Mouse (Mus musculus) neural tube, embryonic 12.5 days (tissue): ENCODE data around the gene Pard3b. TPM values are rescaled to one million over a fixed set of nuclear protein-coding genes. Genes with fewer than 3 reads are reported as not detected.

ENCODE experiments used
- ATAC-seq: fragments of 200-750 bp; cut with Nextera tagmentation; 2 replicates; pipeline ENCODE4 v1.8.0; 2017; ENCODE audit warnings: low read depth, mild to moderate bottlenecking, moderate TSS enrichment, moderate library complexity; ENCODE audit not compliant: low FRiP score
- H3K27ac ChIP-seq: fragments of 300-500 bp; sonication (generic); 2 replicates; pipeline ENCODE4 v1.5.1; 2016
- H3K27me3 ChIP-seq: fragments of 300-500 bp; sonication (generic); replicated peaks from 2 replicates; pipeline ENCODE4 v1.6.1; 2016; ENCODE audit warnings: mild to moderate bottlenecking
- H3K36me3 ChIP-seq: fragments of 300-500 bp; sonication (generic); 2 replicates; pipeline ENCODE4 v1.6.1; 2016; ENCODE audit warnings: mild to moderate bottlenecking
- H3K4me1 ChIP-seq: fragments of 300-500 bp; sonication (generic); 2 replicates; pipeline ENCODE4 v1.6.1; 2016
- H3K4me2 ChIP-seq: fragments of 300-500 bp; sonication (generic); replicated peaks from 2 replicates; pipeline ENCODE4 v1.6.1; 2016; ENCODE audit warnings: mild to moderate bottlenecking
- H3K4me3 ChIP-seq: fragments of 300-500 bp; sonication (generic); 2 replicates; pipeline ENCODE4 v1.5.1; 2016
- H3K9ac ChIP-seq: fragments of 300-500 bp; sonication (generic); 2 replicates; pipeline ENCODE4 v1.6.1; 2016; ENCODE audit warnings: mild to moderate bottlenecking
- H3K9me3 ChIP-seq: fragments of 300-500 bp; sonication (generic); 2 replicates; pipeline ENCODE4 v1.6.1; 2016; ENCODE audit warnings: mild to moderate bottlenecking
- WGBS: fragments of 180-500 bp; shearing (Covaris S2); methylation state at CpG from one replicate; pipeline ENCODE4 v1.1.7; 2016; 5-methylcytosine and 5-hydroxymethylcytosine counted together
- polyA plus RNA-seq: library from polyadenylated mRNA; unstranded; fragments of >200 nt; fragmentation: Nextera tagmentation; extraction: Ambion mirVana; gene quantifications from 2 replicates; pipeline ENCODE4 v1.2.1, GENCODE M21; 2016

The Pard3b gene
- polyA plus RNA-seq, 1 experiment from 2014 or later: 19.1 TPM

GRCm38 (mm10) chr1:62555838-62556237 is 917.2 kb downstream of the Pard3b start:
- no peak overlapping the region for H3K9ac ChIP-seq
- H3K9me3 ChIP-seq: peaks cover 4% of the 10 kb centered on the region; the same call in 1 of the 2 replicates
- no peaks in the 10 kb centered on the region for H3K27me3 ChIP-seq
- no peaks in the 10 kb centered on the region for H3K4me1 ChIP-seq
- H3K4me3 ChIP-seq: no peak overlapping the region
- H3K4me2 ChIP-seq: no peak overlapping the region
- H3K36me3 ChIP-seq: no peaks in the 10 kb centered on the region
- WGBS: 17% methylated on average over 1 of the region's 1 CpGs
- no peak for ATAC-seq
- H3K27ac ChIP-seq: no peak overlapping the region

- Histone ChIP-seq H3K27me3 (no peaks in the 10 kb centered on the region), H3K9ac (no peak overlapping the region), H3K36me3 (no peaks in the 10 kb centered on the region), H3K4me2 (no peak overlapping the region), H3K4me3 (no peak overlapping the region), H3K4me1 (peaks cover 10% of the 10 kb centered on the region; the same call in 1 of the 2 replicates), H3K27ac (no peak overlapping the region), H3K9me3 (peaks cover 4% of the 10 kb centered on the region; the same call in 1 of the 2 replicates)
- 65% methylated on average over 7 of the region's 7 CpGs for WGBS
- ATAC-seq: no peak
Measured at GRCm38 (mm10) chr1:62562987-62563386, 924.4 kb downstream of the Pard3b start.

GRCm38 (mm10) chr1:62564245-62565119 is 925.9 kb downstream of the Pard3b start:
- WGBS: 38% methylated on average over 13 of the region's 13 CpGs
- Histone ChIP-seq H3K4me3 (no peak overlapping the region), H3K27ac (no peak overlapping the region), H3K27me3 (no peaks in the 10 kb centered on the region), H3K9ac (no peak overlapping the region), H3K4me2 (peak overlapping the region; percentile 18; the same call in 1 of the 2 replicates), H3K4me1 (peaks cover 10% of the 10 kb centered on the region; the same call in 1 of the 2 replicates), H3K36me3 (no peaks in the 10 kb centered on the region), H3K9me3 (peaks cover 2% of the 10 kb centered on the region; the same call in 1 of the 2 replicates)
- ATAC-seq: no peak; the same call in 1 of the 2 replicates

GRCm38 (mm10) chr1:62565120-62565809 is 926.6 kb downstream of the Pard3b start:
- no peaks in the 10 kb centered on the region for H3K9me3 ChIP-seq
- H3K27me3 ChIP-seq: no peaks in the 10 kb centered on the region
- H3K27ac ChIP-seq: no peak overlapping the region
- no peak; the same call in 1 of the 2 replicates for ATAC-seq
- no peak overlapping the region for H3K4me3 ChIP-seq
- H3K4me1 ChIP-seq: peaks cover 10% of the 10 kb centered on the region; the same call in 1 of the 2 replicates
- H3K36me3 ChIP-seq: no peaks in the 10 kb centered on the region
- peak overlapping the region; percentile 18; the same call in 1 of the 2 replicates for H3K4me2 ChIP-seq
- 69% methylated on average over 9 of the region's 9 CpGs for WGBS
- H3K9ac ChIP-seq: no peak overlapping the region

- Histone ChIP-seq H3K9ac (no peak overlapping the region), H3K4me2 (no peak overlapping the region), H3K27me3 (no peaks in the 10 kb centered on the region), H3K36me3 (no peaks in the 10 kb centered on the region), H3K9me3 (no peaks in the 10 kb centered on the region), H3K27ac (no peak overlapping the region), H3K4me1 (peaks cover 10% of the 10 kb centered on the region; the same call in 1 of the 2 replicates), H3K4me3 (no peak overlapping the region)
- WGBS: 29% methylated on average over 4 of the region's 4 CpGs
- ATAC-seq: no peak
Measured at GRCm38 (mm10) chr1:62566596-62566995, 928.0 kb downstream of the Pard3b start.

- no peak for ATAC-seq
- H3K27ac ChIP-seq: no peak overlapping the region
- H3K4me1 ChIP-seq: no peaks in the 10 kb centered on the region
- no peak overlapping the region for H3K4me3 ChIP-seq
- no peak overlapping the region for H3K9ac ChIP-seq
- 84% methylated on average over 3 of the region's 3 CpGs for WGBS
- H3K4me2 ChIP-seq: no peak overlapping the region
- H3K36me3 ChIP-seq: no peaks in the 10 kb centered on the region
- no peaks in the 10 kb centered on the region for H3K27me3 ChIP-seq
- H3K9me3 ChIP-seq: no peaks in the 10 kb centered on the region
Measured at GRCm38 (mm10) chr1:62576939-62577590, 938.4 kb downstream of the Pard3b start.

GRCm38 (mm10) chr1:62579024-62579765 is 940.6 kb downstream of the Pard3b start:
- Histone ChIP-seq H3K27ac (no peak overlapping the region), H3K9ac (no peak overlapping the region), H3K27me3 (no peaks in the 10 kb centered on the region), H3K4me1 (no peaks in the 10 kb centered on the region), H3K9me3 (no peaks in the 10 kb centered on the region), H3K36me3 (no peaks in the 10 kb centered on the region), H3K4me2 (no peak overlapping the region), H3K4me3 (no peak overlapping the region)
- no peak for ATAC-seq
- 91% methylated on average over 7 of the region's 7 CpGs for WGBS

GRCm38 (mm10) chr1:62580314-62580935 is 941.8 kb downstream of the Pard3b start:
- Histone ChIP-seq H3K36me3 (no peaks in the 10 kb centered on the region), H3K4me3 (no peak overlapping the region), H3K27ac (no peak overlapping the region), H3K9me3 (no peaks in the 10 kb centered on the region), H3K27me3 (no peaks in the 10 kb centered on the region), H3K9ac (no peak overlapping the region), H3K4me1 (no peaks in the 10 kb centered on the region), H3K4me2 (no peak overlapping the region)
- no peak for ATAC-seq
- WGBS: 67% methylated on average over 4 of the region's 4 CpGs

- 88% methylated on average over 4 of the region's 4 CpGs for WGBS
- H3K27ac ChIP-seq: no peak overlapping the region
- no peaks in the 10 kb centered on the region for H3K9me3 ChIP-seq
- H3K4me3 ChIP-seq: no peak overlapping the region
- ATAC-seq: no peak
- no peak overlapping the region for H3K4me2 ChIP-seq
- no peak overlapping the region for H3K9ac ChIP-seq
- no peaks in the 10 kb centered on the region for H3K4me1 ChIP-seq
- no peaks in the 10 kb centered on the region for H3K27me3 ChIP-seq
- no peaks in the 10 kb centered on the region for H3K36me3 ChIP-seq
Measured at GRCm38 (mm10) chr1:62582476-62582875, 943.9 kb downstream of the Pard3b start.

GRCm38 (mm10) chr1:62587536-62587935 is 948.9 kb downstream of the Pard3b start:
- no peak overlapping the region for H3K4me3 ChIP-seq
- no peak overlapping the region for H3K27ac ChIP-seq
- 96% methylated on average over 6 of the region's 6 CpGs for WGBS
- no peaks in the 10 kb centered on the region for H3K27me3 ChIP-seq
- H3K9ac ChIP-seq: no peak overlapping the region
- ATAC-seq: no peak
- no peak overlapping the region for H3K4me2 ChIP-seq
- H3K9me3 ChIP-seq: no peaks in the 10 kb centered on the region
- H3K4me1 ChIP-seq: no peaks in the 10 kb centered on the region
- no peaks in the 10 kb centered on the region for H3K36me3 ChIP-seq

GRCm38 (mm10) chr1:62591296-62592031 is 952.8 kb downstream of the Pard3b start:
- no peaks in the 10 kb centered on the region for H3K27me3 ChIP-seq
- H3K4me2 ChIP-seq: no peak overlapping the region
- no peak for ATAC-seq
- H3K9ac ChIP-seq: no peak overlapping the region
- 56% methylated on average over 6 of the region's 6 CpGs for WGBS
- H3K4me1 ChIP-seq: no peaks in the 10 kb centered on the region
- no peaks in the 10 kb centered on the region for H3K9me3 ChIP-seq
- no peak overlapping the region for H3K27ac ChIP-seq
- no peaks in the 10 kb centered on the region for H3K36me3 ChIP-seq
- H3K4me3 ChIP-seq: no peak overlapping the region
